Mouse (Mus musculus) small intestine, adult 2 months (tissue): ENCODE measurements at regions not wholly inside any gene's neighbourhood (a gene's known extent, or its start where the extent isn't known, plus 50 kb on each side); places are given as distances from the start of the nearest gene placed in this dataset.

Experiments
- H3K27ac ChIP-seq: fragments of 200-500 bp; 2 replicates; pipeline ENCODE4 v1.5.1; 2012; ENCODE audit warnings: low read depth, low read length, control low read depth, inconsistent platforms; ENCODE audit not compliant: insufficient read depth
- H3K27me3 ChIP-seq: fragments of 200-500 bp; 2 replicates; pipeline ENCODE4 v1.6.1; 2012; ENCODE audit warnings: mild to moderate bottlenecking, moderate library complexity, low read length, inconsistent platforms; ENCODE audit not compliant: control insufficient read depth, insufficient read depth
- H3K36me3 ChIP-seq: fragments of 200-500 bp; 2 replicates; pipeline ENCODE4 v1.6.1; 2012; ENCODE audit warnings: mild to moderate bottlenecking, low read length, control low read depth, inconsistent platforms; ENCODE audit not compliant: control insufficient read depth, insufficient read depth
- H3K4me1 ChIP-seq: fragments of 200-500 bp; 2 replicates; pipeline ENCODE4 v1.6.1; 2012; ENCODE audit warnings: low read length, inconsistent platforms, mixed read lengths; ENCODE audit not compliant: control insufficient read depth, insufficient read depth, insufficient read length
- H3K4me3 ChIP-seq: fragments of 200-500 bp; 2 replicates; pipeline ENCODE4 v1.5.1; 2012; ENCODE audit warnings: low read depth, mild to moderate bottlenecking, control low read depth, inconsistent platforms, low read length, moderate library complexity
- CTCF ChIP-seq: fragments of 200-500 bp; IDR thresholded peaks from 2 replicates; pipeline ENCODE4 v1.5.1; 2012; ENCODE audit warnings: low read depth, mild to moderate bottlenecking, control low read depth, inconsistent platforms, low read length, moderate library complexity, mixed read lengths; ENCODE audit not compliant: insufficient replicate concordance, insufficient read length; ENCODE audit errors: extremely low read depth
- POLR2A ChIP-seq: fragments of 200-500 bp; IDR thresholded peaks from 2 replicates; pipeline ENCODE4 v1.6.1; 2012; ENCODE audit warnings: low read depth, mild to moderate bottlenecking, control low read depth, inconsistent platforms, low read length, moderate library complexity
- WGBS: fragments of 180-500 bp; shearing (Covaris S2); methylation state at CpG from one replicate; pipeline ENCODE4 v1.1.7; 2018; 5-methylcytosine and 5-hydroxymethylcytosine counted together

DNA sequence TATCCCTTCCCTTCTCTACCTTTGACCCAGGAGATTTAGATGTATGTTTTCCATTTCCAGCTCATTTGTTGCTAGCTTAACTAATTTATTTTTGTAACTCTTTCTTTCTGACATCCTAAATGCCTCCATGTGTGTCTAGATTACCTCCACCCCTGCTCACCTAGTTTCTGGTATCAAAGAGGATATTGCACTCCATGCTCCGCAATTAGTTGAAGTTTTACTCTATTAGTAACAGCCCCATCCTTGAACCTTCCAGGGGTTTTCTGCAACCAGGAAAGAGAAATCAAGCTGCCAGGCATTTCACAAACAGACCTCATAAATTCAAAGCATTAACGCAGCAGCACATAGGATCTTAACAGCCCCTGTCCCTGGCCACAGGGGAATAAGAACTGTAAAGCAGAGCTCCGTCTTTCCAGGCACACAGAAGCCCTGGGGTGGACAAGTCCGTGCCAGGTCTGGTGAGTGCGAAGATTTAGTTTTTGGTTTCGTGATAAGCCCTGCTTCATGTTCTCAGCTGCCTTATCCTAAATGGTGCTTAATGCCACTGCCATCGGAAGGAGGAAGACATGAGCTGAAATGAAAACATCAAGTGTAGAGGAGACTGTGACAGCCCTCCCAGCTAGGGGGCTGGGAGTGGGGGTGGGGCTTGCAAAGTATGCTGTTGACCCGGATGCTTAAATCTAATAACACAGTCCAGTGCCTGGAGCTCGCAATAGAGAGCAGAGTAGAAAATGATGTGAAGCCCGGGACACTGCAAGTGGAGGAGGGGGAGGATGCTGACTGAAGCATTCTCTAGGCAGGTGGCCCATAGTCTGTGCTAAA lies 256.0 kb downstream of the Icos start:
- no peaks in the 10 kb centered on the region for H3K4me1 ChIP-seq
- WGBS, result 30% methylated on average over 10 of the region's 10 CpGs
- TF ChIP-seq CTCF (no peak), POLR2A (no peak)
- H3K36me3 ChIP-seq, result no peaks in the 10 kb centered on the region
- H3K27me3 ChIP-seq, result no peaks in the 10 kb centered on the region
- no peak overlapping the region for H3K4me3 ChIP-seq
- H3K27ac ChIP-seq, result no peak overlapping the region

DNA sequence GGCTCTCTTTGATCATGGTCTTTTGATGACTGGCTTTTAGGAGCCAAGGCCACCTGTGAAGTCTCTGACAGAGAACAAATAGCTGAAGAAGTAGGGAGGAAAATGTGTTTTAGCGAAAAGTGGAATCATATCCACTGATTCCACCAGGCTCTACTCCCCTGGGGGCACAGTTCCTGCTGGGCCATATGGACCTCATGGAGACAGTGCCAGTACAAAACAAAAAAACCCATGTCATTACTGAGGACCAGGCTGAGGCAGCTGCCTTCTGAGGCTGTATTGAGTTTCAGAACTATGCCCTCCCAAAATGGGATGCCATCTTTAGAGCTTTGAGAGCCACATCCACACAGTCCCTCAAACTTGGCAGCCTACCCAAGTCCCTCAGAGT lies 256.6 kb downstream of the Icos start:
- Histone ChIP-seq H3K4me3 (no peak overlapping the region), H3K27me3 (no peaks in the 10 kb centered on the region), H3K27ac (no peak overlapping the region), H3K4me1 (no peaks in the 10 kb centered on the region), H3K36me3 (no peaks in the 10 kb centered on the region)
- TF ChIP-seq CTCF (no peak), POLR2A (no peak)
- WGBS, result 56% methylated on average over 1 of the region's 1 CpGs

DNA sequence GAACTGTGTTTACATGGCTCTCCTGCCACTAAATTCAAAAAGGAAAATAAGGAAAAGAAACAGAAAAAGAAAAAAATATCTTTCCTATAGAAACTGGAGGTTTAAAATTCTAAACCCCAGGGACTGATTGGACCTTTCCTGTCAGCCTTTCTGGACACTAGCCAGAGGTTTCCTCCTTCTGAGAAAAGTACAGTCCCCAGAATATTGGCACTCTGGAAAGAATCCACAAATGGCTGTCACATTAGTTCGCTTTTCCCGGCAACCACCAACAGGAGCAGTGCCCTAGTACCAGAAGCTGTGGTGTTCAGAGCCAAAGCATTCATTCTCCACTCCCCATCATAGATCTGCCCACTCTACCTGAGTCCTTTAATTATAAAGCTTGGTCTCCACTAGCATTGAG lies 258.8 kb downstream of the Icos start:
- no peaks in the 10 kb centered on the region for H3K4me1 ChIP-seq
- no peak overlapping the region for H3K4me3 ChIP-seq
- TF ChIP-seq CTCF (no peak), POLR2A (no peak)
- H3K36me3 ChIP-seq, result no peaks in the 10 kb centered on the region
- no peaks in the 10 kb centered on the region for H3K27me3 ChIP-seq
- no peak overlapping the region for H3K27ac ChIP-seq
- 91% methylated on average over 2 of the region's 2 CpGs for WGBS

- TF ChIP-seq CTCF, result no peak
- Histone ChIP-seq H3K27me3 (no peaks in the 10 kb centered on the region), H3K27ac (no peak overlapping the region), H3K36me3 (no peaks in the 10 kb centered on the region), H3K4me1 (no peaks in the 10 kb centered on the region), H3K4me3 (no peak overlapping the region)
- 42% methylated on average over 3 of the region's 3 CpGs for WGBS
Measured at GRCm38 (mm10) chr1:61238668-61239067, 260.9 kb downstream of the Icos start.

- TF ChIP-seq CTCF, result no peak
- no peak for TF ChIP-seq POLR2A
- Histone ChIP-seq H3K4me1 (no peaks in the 10 kb centered on the region), H3K36me3 (no peaks in the 10 kb centered on the region), H3K4me3 (no peak overlapping the region), H3K27ac (no peak overlapping the region), H3K27me3 (no peaks in the 10 kb centered on the region)
Measured at GRCm38 (mm10) chr1:61257561-61257960, 279.8 kb downstream of the Icos start.

GRCm38 (mm10) chr1:61263466-61263865 lies 285.7 kb downstream of the Icos start:
- H3K4me3 ChIP-seq, result no peak overlapping the region
- 29% methylated on average over 10 of the region's 10 CpGs for WGBS
- H3K27me3 ChIP-seq, result no peaks in the 10 kb centered on the region
- no peaks in the 10 kb centered on the region for H3K4me1 ChIP-seq
- TF ChIP-seq CTCF (no peak), POLR2A (no peak)
- H3K27ac ChIP-seq, result no peak overlapping the region
- H3K36me3 ChIP-seq, result no peaks in the 10 kb centered on the region

- H3K27ac ChIP-seq, result no peak overlapping the region
- TF ChIP-seq CTCF (no peak), POLR2A (no peak)
- H3K27me3 ChIP-seq, result no peaks in the 10 kb centered on the region
- 69% methylated on average over 4 of the region's 4 CpGs for WGBS
- H3K4me1 ChIP-seq, result no peaks in the 10 kb centered on the region
- H3K36me3 ChIP-seq, result no peaks in the 10 kb centered on the region
- H3K4me3 ChIP-seq, result no peak overlapping the region
Measured at GRCm38 (mm10) chr1:61265706-61266127, 288.0 kb downstream of the Icos start.
